Mouse (Mus musculus): ENCODE data around the gene Sh3rf3. TPM values are rescaled to one million over a fixed set of nuclear protein-coding genes. Genes with fewer than 3 reads are reported as not detected.
"Not testable (repeated sequence)": the region's sequence is repeated elsewhere in the genome, so short reads cannot be mapped to it uniquely, and the experiment has no call there.

Gene Sh3rf3
- polyA plus RNA-seq, 1 experiment from 2014 or later: 1.1 TPM

DNA sequence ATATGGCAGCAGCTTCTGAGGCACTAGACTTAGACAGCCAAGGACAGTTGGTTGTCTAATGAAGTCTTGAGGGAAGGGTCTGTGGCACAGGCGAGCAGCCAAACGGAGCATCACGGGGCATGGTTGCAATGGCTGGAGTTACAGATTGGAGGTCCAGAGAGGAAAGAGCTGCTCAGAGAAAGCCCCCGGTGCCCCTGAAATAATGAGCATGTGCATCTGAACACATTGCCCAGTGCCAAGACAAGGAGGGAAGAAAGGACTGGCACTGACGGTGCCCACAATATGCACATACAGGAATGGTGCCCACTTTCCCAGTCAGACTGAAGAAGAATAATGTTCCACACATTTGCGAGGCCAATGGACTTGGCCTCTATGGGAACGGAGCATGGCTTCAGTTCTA, 278.8 kb downstream of the Sh3rf3 start:
- Histone ChIP-seq H3K4me3 (replicated peaks) (no peak overlapping the region), H3K27ac (no peak overlapping the region), H3K4me2 (no peak overlapping the region), H3K36me3 (no peaks in the 10 kb centered on the region), H3K9me3 (no peaks in the 10 kb centered on the region), H3K9ac (no peak overlapping the region), H3K4me1 (no peaks in the 10 kb centered on the region), H3K27me3 (replicated peaks) (no peaks in the 10 kb centered on the region)
- no peak for ATAC-seq (ENCODE audit: insufficient read depth, low FRiP score, low read depth)
- 92% methylated on average over 7 of the region's 7 CpGs for WGBS

DNA sequence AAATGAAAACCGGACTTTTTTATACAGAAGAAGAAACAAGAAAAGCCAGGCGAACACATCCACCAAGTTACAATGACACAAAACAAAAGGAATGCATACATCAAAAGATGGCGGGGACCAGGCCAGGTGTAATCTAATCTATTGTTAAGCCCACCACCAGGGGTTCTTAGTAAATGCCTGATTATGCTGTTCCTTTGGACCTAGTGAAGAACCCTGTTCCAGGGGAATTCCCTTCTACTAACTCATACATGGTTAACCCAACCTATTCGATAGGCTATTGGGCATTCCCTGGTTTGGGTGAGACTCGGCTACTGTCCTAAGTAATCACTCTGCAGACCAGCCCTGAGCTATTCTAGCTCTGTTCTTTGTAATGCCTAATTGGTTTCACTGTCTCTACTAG, 289.9 kb downstream of the Sh3rf3 start:
- ATAC-seq (ENCODE audit: insufficient read depth, low FRiP score, low read depth); H3K36me3 ChIP-seq; H3K4me3 ChIP-seq (replicated peaks); H3K27me3 ChIP-seq (replicated peaks); H3K4me2 ChIP-seq; H3K4me1 ChIP-seq; H3K9ac ChIP-seq; H3K27ac ChIP-seq; H3K9me3 ChIP-seq: not testable (repeated sequence)
- WGBS: 91% methylated on average over 5 of the region's 5 CpGs

DNA sequence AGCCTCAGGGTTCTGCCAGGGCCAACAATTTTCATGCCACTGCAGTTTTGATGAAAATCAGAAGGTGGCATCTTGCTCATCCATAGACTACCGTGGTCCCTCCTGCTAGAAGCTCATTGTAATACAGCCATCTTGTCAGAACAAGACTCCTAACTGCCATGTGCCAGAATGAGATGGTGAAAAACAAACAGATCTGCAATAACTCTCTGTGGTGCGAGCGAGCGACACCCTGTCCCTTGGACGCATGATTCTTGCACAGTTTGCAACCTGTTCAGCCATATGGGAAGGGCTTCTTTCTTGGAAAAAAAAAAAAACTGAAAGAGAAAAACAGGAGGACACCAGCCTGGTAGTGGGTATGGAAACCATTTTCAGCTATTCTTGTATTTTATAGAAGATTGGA, 291.5 kb downstream of the Sh3rf3 start:
- Histone ChIP-seq H3K9ac (no peak overlapping the region), H3K4me3 (replicated peaks) (no peak overlapping the region), H3K36me3 (no peaks in the 10 kb centered on the region), H3K27ac (no peak overlapping the region), H3K27me3 (replicated peaks) (0 out of 2 replicates have a peak, but pooled peaks cover 2% of the 10 kb centered on the region), H3K9me3 (no peaks in the 10 kb centered on the region), H3K4me2 (no peak overlapping the region), H3K4me1 (no peaks in the 10 kb centered on the region)
- no peak for ATAC-seq (ENCODE audit: insufficient read depth, low FRiP score, low read depth)
- 85% methylated on average over 5 of the region's 5 CpGs for WGBS

DNA sequence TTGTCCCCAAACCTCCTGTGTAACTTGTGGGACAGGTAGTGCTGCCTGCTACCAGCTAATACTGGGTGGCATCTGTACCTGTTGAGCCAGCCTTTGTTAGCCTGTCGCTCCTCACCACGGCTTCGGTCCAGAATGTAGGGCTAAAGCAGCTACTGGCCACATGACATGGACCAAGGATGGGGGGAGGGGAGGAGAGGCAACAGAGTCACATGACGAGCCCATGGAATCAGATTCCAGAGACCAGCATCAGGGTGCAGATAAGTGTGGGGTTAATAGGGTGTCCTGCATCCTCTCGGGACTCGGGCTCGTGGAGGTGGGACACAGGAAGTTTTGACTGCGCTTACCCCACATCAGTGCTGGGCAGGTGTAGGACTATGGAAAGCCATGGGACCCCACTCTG, 292.7 kb downstream of the Sh3rf3 start:
- Histone ChIP-seq H3K27me3 (replicated peaks) (0 out of 2 replicates have a peak, but pooled peaks cover 2% of the 10 kb centered on the region), H3K4me1 (no peaks in the 10 kb centered on the region), H3K9ac (no peak overlapping the region), H3K4me3 (replicated peaks) (no peak overlapping the region), H3K4me2 (no peak overlapping the region), H3K27ac (no peak overlapping the region), H3K9me3 (no peaks in the 10 kb centered on the region), H3K36me3 (no peaks in the 10 kb centered on the region)
- WGBS: 75% methylated on average over 8 of the region's 8 CpGs
- ATAC-seq (ENCODE audit: insufficient read depth, low FRiP score, low read depth): no peak

DNA sequence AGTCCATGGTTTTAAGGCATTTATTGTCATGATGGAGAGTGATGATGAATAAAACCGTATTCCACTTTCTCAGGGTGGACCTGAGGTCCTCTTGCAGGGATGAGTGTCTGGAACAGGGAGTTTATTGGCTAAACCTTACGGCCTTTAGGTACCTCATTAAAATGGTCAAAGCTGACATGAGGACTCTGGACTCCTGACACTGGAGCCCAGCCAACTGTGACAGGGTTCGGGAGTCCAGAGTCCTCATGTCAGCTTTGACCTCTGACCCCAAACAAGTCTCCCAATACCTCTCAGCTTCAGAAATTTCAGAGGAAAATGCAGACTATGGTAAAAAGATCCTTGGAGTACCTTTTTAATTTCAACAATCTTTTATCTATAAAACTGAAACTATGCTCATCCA, 293.5 kb downstream of the Sh3rf3 start:
- H3K4me2 ChIP-seq: no peak overlapping the region
- WGBS: 73% methylated on average over 3 of the region's 3 CpGs

DNA sequence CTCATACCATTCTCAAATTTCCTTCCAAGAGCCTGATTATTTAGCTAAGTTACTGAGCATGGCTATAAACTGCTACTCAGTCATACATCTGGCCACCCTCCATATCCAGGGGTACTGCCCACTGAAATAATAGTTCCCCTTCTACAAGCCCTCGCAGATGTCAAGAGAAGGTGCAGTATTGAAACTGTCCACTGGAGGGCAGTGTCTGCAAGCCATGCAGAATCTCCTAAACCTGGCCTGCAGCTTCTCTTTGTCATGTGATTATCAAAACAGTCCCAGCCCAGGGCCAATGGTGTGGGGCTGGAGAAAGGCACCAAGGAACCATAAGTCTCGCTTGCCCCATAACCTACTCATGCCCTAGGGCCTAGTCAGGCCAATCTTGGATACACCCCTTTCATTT, 295.9 kb downstream of the Sh3rf3 start:
- ATAC-seq (ENCODE audit: insufficient read depth, low FRiP score, low read depth): no peak
- Histone ChIP-seq H3K36me3 (no peaks in the 10 kb centered on the region), H3K4me2 (no peak overlapping the region), H3K4me3 (replicated peaks) (no peak overlapping the region), H3K27me3 (replicated peaks) (0 out of 2 replicates have a peak, but pooled peaks cover 2% of the 10 kb centered on the region), H3K27ac (no peak overlapping the region), H3K9me3 (no peaks in the 10 kb centered on the region), H3K4me1 (no peaks in the 10 kb centered on the region), H3K9ac (no peak overlapping the region)
- WGBS: 16% methylated on average over 2 of the region's 2 CpGs

More for the DNA sequence above, 293.5 kb downstream of the Sh3rf3 start:
- no peak overlapping the region for H3K27ac ChIP-seq
- H3K9me3 ChIP-seq: no peaks in the 10 kb centered on the region
- no peak overlapping the region for H3K4me3 ChIP-seq (replicated peaks)
- no peak overlapping the region for H3K9ac ChIP-seq
- no peaks in the 10 kb centered on the region for H3K36me3 ChIP-seq
- no peaks in the 10 kb centered on the region for H3K4me1 ChIP-seq
- ATAC-seq (ENCODE audit: insufficient read depth, low FRiP score, low read depth): no peak
- 0 out of 2 replicates have a peak, but pooled peaks cover 2% of the 10 kb centered on the region for H3K27me3 ChIP-seq (replicated peaks)

DNA sequence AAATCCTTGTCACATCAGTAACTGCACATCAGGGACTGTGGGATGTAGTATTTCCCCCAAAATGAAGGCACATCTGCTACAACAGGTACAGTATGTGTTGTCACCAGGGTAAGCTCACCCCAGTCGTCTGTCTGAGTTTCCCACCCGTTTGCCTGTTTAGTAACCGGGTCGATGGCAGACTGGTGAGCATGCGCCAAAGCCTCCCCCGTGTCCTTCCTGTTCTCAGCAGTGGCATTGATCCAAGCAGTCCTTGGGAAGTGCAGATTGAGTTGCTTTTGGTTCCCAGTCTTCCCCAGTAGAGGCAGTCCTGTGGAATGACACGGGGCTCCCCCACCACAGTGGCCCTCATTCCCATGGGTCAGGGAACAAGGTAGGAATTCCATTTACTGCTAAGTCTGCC, 297.2 kb downstream of the Sh3rf3 start:
- no peak for ATAC-seq (ENCODE audit: insufficient read depth, low FRiP score, low read depth)
- no peaks in the 10 kb centered on the region for H3K9me3 ChIP-seq
- no peaks in the 10 kb centered on the region for H3K27me3 ChIP-seq (replicated peaks)
- no peak overlapping the region for H3K9ac ChIP-seq
- 93% methylated on average over 7 of the region's 7 CpGs for WGBS
- no peak overlapping the region for H3K27ac ChIP-seq
- no peaks in the 10 kb centered on the region for H3K4me1 ChIP-seq
- no peak overlapping the region for H3K4me2 ChIP-seq
- no peaks in the 10 kb centered on the region for H3K36me3 ChIP-seq
- no peak overlapping the region for H3K4me3 ChIP-seq (replicated peaks)

DNA sequence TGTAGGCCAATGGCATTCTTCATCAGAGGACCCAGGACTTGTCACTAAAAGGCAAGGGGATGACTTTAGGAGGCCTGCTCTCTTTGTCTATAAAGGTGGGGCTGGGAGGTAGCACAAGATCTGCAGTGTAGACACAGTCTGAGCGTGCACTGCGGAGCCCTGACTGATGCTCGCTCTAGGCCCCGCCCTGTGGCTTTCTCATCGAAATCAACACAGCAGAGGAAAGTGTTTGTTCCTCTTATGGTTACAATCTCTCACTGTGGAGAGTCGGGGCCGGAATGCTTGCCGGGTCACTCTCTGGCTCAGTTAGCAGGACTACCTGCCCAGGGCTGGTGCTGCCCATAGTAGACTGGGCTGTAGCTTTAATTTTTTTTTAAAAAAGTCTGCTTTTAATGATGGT, 299.6 kb downstream of the Sh3rf3 start:
- no peak overlapping the region for H3K4me3 ChIP-seq (replicated peaks)
- no peaks in the 10 kb centered on the region for H3K4me1 ChIP-seq
- H3K9me3 ChIP-seq: no peaks in the 10 kb centered on the region
- H3K27me3 ChIP-seq (replicated peaks): no peaks in the 10 kb centered on the region
- H3K4me2 ChIP-seq: no peak overlapping the region
- no peak overlapping the region for H3K27ac ChIP-seq
- H3K9ac ChIP-seq: no peak overlapping the region
- 79% methylated on average over 8 of the region's 8 CpGs for WGBS
- no peak for ATAC-seq (ENCODE audit: insufficient read depth, low FRiP score, low read depth)
- no peaks in the 10 kb centered on the region for H3K36me3 ChIP-seq

DNA sequence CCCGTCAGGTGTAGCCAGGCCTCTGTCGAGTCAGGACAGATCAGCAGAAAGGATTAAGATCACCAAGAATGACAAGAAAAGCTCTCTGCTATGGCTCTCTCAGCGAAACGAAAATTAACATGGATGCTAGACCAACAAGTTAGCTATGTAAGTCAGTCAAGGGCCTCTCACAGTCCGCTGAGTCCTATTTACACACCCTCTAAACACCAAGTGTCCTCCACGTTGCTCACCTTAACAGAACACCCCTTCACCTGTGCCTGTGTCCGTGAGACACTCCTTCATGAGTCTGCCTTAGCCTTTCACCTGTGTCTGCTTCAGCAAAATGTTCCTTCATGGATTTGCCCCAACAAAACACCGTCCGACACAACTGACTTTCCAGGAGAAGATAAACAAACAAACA, 300.2 kb downstream of the Sh3rf3 start:
- Histone ChIP-seq H3K4me3 (replicated peaks) (no peak overlapping the region), H3K4me2 (no peak overlapping the region), H3K36me3 (no peaks in the 10 kb centered on the region), H3K9ac (no peak overlapping the region), H3K27me3 (replicated peaks) (no peaks in the 10 kb centered on the region), H3K4me1 (no peaks in the 10 kb centered on the region), H3K27ac (no peak overlapping the region), H3K9me3 (no peaks in the 10 kb centered on the region)
- 78% methylated on average over 9 of the region's 9 CpGs for WGBS
- no peak for ATAC-seq (ENCODE audit: insufficient read depth, low FRiP score, low read depth)

DNA sequence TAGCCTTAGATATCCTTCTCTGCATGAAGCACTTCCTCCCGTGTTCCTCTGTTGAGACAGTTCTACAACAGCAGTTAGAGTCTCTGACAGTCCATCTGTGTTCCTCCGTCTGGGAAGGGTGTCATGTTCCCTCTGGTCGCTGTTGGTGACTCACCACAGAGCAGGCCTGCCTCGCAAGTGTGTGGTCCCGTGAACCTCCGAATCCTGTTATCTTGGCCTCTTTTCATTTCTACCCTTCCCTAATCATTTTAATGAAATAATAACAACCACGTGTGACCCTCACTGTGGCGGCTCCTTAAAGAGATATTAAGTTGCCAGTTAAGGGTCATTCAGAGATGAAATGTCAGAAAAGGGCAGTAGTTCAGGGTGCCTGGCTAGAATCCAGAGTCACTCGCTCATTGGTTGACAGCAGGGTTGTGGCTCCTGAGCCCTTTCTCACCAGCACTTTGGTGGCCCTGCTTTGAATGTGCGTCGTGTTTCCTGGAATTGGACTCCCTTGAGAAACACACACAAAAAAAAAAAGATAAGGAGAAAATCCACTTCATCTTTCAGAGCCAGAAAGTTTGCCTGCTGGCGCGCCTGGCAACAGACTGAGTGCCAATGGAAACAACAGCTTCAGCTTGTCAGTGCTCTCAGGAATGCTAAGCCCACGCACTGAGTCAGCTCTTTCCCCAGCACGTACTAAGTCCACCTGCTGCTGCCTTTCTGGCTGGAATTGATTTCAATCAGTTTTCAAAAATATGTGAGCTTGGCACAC, 301.6 kb downstream of the Sh3rf3 start:
- WGBS: 45% methylated on average over 15 of the region's 15 CpGs
- no peak for ATAC-seq (ENCODE audit: insufficient read depth, low FRiP score, low read depth)
- Histone ChIP-seq H3K9me3 (no peaks in the 10 kb centered on the region), H3K9ac (no peak overlapping the region), H3K4me3 (replicated peaks) (no peak overlapping the region), H3K27me3 (replicated peaks) (no peaks in the 10 kb centered on the region), H3K4me1 (no peaks in the 10 kb centered on the region), H3K4me2 (no peak overlapping the region), H3K27ac (no peak overlapping the region), H3K36me3 (no peaks in the 10 kb centered on the region)

DNA sequence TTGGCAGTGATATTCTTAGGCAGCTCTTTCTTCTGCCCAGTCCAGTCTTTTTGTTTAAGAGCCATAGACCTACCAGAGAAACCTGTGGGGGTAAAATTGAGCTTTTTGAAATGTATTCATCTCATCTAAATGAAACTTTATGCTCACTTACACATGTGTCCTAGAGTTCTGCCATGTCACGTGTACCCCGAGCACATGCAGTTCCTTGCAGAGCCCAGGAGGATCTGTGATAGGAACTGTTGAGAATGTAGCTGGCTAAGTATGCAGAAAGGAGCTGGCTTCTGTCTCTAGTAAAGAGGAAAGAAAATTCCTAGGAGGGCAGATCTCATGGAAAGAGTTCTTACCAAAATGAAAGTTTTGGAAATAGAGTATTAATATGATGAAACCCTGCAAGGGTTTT, 302.5 kb downstream of the Sh3rf3 start:
- H3K4me2 ChIP-seq: no peak overlapping the region
- no peaks in the 10 kb centered on the region for H3K9me3 ChIP-seq
- H3K4me1 ChIP-seq: no peaks in the 10 kb centered on the region
- no peak overlapping the region for H3K9ac ChIP-seq
- no peak for ATAC-seq (ENCODE audit: insufficient read depth, low FRiP score, low read depth)
- H3K36me3 ChIP-seq: no peaks in the 10 kb centered on the region
- 89% methylated on average over 2 of the region's 2 CpGs for WGBS
- H3K27ac ChIP-seq: no peak overlapping the region
- H3K27me3 ChIP-seq (replicated peaks): no peaks in the 10 kb centered on the region
- H3K4me3 ChIP-seq (replicated peaks): no peak overlapping the region

DNA sequence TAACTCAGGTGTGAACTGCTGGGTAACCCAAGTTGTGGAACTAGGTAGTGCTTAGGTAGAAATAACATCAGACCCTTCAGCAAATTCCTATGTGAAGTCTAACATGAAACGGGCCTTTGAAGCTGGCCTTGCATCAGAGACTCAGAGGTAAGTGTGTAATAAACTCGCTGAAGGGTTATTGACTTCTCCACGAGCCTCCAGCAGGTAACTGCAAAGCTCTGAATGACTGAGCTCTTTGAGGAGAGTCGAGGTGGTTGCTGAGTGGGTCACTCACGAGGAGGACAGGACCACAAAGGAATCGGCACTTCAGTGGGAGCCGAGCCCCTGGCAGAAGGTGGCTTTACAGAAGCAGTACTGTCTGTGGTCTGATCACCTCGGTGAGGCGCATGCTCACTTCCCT, 303.2 kb downstream of the Sh3rf3 start:
- H3K4me2 ChIP-seq: no peak overlapping the region
- no peak overlapping the region for H3K27ac ChIP-seq
- 79% methylated on average over 9 of the region's 9 CpGs for WGBS
- no peaks in the 10 kb centered on the region for H3K4me1 ChIP-seq
- no peaks in the 10 kb centered on the region for H3K9me3 ChIP-seq
- H3K9ac ChIP-seq: no peak overlapping the region
- H3K27me3 ChIP-seq (replicated peaks): no peaks in the 10 kb centered on the region
- H3K4me3 ChIP-seq (replicated peaks): no peak overlapping the region
- H3K36me3 ChIP-seq: no peaks in the 10 kb centered on the region
- ATAC-seq (ENCODE audit: insufficient read depth, low FRiP score, low read depth): no peak

DNA sequence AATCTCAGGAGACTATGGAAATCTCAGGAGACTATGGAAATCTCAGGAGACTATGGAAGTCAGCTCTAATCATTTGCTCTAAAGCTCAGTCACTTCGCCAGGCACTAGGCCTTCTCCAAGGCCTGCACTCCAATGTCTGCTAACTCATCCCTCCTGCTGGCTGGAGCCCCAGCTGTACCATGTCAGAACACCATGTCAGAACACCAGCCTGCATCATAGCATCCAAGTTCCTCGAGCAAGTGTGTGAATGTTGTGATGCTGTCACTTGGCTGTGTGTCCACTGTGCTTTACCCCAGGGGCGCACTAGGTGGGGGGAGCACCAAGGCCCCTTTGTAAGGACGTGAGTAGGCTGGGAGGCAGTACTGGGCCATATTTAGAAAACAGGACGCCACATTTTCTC, 304.4 kb downstream of the Sh3rf3 start:
- Histone ChIP-seq H3K27me3 (replicated peaks) (no peaks in the 10 kb centered on the region), H3K9me3 (no peaks in the 10 kb centered on the region), H3K36me3 (no peaks in the 10 kb centered on the region), H3K4me2 (no peak overlapping the region), H3K9ac (no peak overlapping the region), H3K4me3 (replicated peaks) (no peak overlapping the region), H3K4me1 (no peaks in the 10 kb centered on the region), H3K27ac (no peak overlapping the region)
- no peak for ATAC-seq (ENCODE audit: insufficient read depth, low FRiP score, low read depth)
- 67% methylated on average over 5 of the region's 5 CpGs for WGBS
